Mouse (Mus musculus) stomach, embryonic 16.5 days (tissue): ENCODE data around the gene 6430548M08Rik. TPM values are rescaled to one million over a fixed set of nuclear protein-coding genes. Genes with fewer than 3 reads are reported as not detected.

Experiments
- ATAC-seq: fragments of 200-750 bp; cut with Nextera tagmentation; 2 replicates; pipeline ENCODE4 v1.8.0; 2017; ENCODE audit warnings: moderate number of reproducible peaks, moderate TSS enrichment; ENCODE audit not compliant: insufficient read depth, low FRiP score
- H3K27ac ChIP-seq: fragments of 300-500 bp; sonication (generic); 2 replicates; pipeline ENCODE4 v1.5.1; 2014; ENCODE audit warnings: low read length
- H3K27me3 ChIP-seq: fragments of 300-500 bp; sonication (generic); 2 replicates; pipeline ENCODE4 v1.6.1; 2014; ENCODE audit warnings: low read length, control low read depth, mixed read lengths; ENCODE audit not compliant: control insufficient read depth, insufficient read depth
- H3K36me3 ChIP-seq: fragments of 300-500 bp; sonication (generic); 2 replicates; pipeline ENCODE4 v1.6.1; 2014; ENCODE audit warnings: low read length; ENCODE audit not compliant: control insufficient read depth, insufficient read depth
- H3K4me1 ChIP-seq: fragments of 300-500 bp; sonication (generic); 2 replicates; pipeline ENCODE4 v1.6.1; 2014; ENCODE audit warnings: low read length, control low read depth, mixed read lengths; ENCODE audit not compliant: control insufficient read depth, insufficient read depth
- H3K4me2 ChIP-seq: fragments of 300-500 bp; sonication (generic); 2 replicates; pipeline ENCODE4 v1.6.1; 2014; ENCODE audit warnings: low read depth, low read length, mixed read lengths
- H3K4me3 ChIP-seq: fragments of 300-500 bp; sonication (generic); replicated peaks from 2 replicates; pipeline ENCODE4 v1.5.1; 2014; ENCODE audit warnings: mild to moderate bottlenecking, low read length
- H3K9ac ChIP-seq: fragments of 300-500 bp; sonication (generic); 2 replicates; pipeline ENCODE4 v1.6.1; 2014; ENCODE audit warnings: low read length
- H3K9me3 ChIP-seq: fragments of 300-500 bp; sonication (generic); replicated peaks from 2 replicates; pipeline ENCODE4 v1.6.1; 2016; ENCODE audit warnings: low read length, control low read depth; ENCODE audit not compliant: control insufficient read depth
- WGBS: fragments of 180-500 bp; shearing (Covaris S2); extraction: QIAGEN DNeasy Blood & Tissue Kit; methylation state at CpG from one replicate; pipeline ENCODE4 v1.1.7; 2014; 5-methylcytosine and 5-hydroxymethylcytosine counted together
- polyA plus RNA-seq: library from polyadenylated mRNA; unstranded; fragments of >200 nt; fragmentation: Nextera tagmentation; extraction: Ambion mirVana; gene quantifications from 2 replicates; pipeline ENCODE4 v1.2.1, GENCODE M21; 2015

6430548M08Rik gene
- polyA plus RNA-seq, 1 experiment from 2014 or later: 7.5 TPM

- H3K4me1 ChIP-seq: peaks cover 23% of the 10 kb centered on the region
- no peak overlapping the region for H3K27ac ChIP-seq
- no peak overlapping the region for H3K4me2 ChIP-seq
- no peaks in the 10 kb centered on the region for H3K9me3 ChIP-seq
- no peak overlapping the region for H3K4me3 ChIP-seq
- WGBS: 86% methylated on average over 8 of the region's 8 CpGs
- no peak for ATAC-seq
- H3K36me3 ChIP-seq: no peaks in the 10 kb centered on the region
- H3K27me3 ChIP-seq: no peaks in the 10 kb centered on the region
- H3K9ac ChIP-seq: no peak overlapping the region
Measured at GRCm38 (mm10) chr8:120207364-120207763, 93.4 kb downstream of the 6430548M08Rik start.

GRCm38 (mm10) chr8:120208113-120208512 is 94.2 kb downstream of the 6430548M08Rik start:
- H3K27ac ChIP-seq: no peak overlapping the region
- 30% methylated on average over 11 of the region's 11 CpGs for WGBS
- H3K27me3 ChIP-seq: no peaks in the 10 kb centered on the region
- no peak for ATAC-seq
- H3K36me3 ChIP-seq: no peaks in the 10 kb centered on the region
- H3K4me1 ChIP-seq: peaks cover 22% of the 10 kb centered on the region
- H3K4me3 ChIP-seq: no peak overlapping the region
- H3K4me2 ChIP-seq: no peak overlapping the region
- no peaks in the 10 kb centered on the region for H3K9me3 ChIP-seq
- no peak overlapping the region for H3K9ac ChIP-seq

- Histone ChIP-seq H3K27me3 (no peaks in the 10 kb centered on the region), H3K4me3 (no peak overlapping the region), H3K4me1 (peaks cover 23% of the 10 kb centered on the region), H3K36me3 (no peaks in the 10 kb centered on the region), H3K9ac (0 out of 2 replicates have a peak overlapping the region, but pooled peaks have one; percentile 13), H3K9me3 (no peaks in the 10 kb centered on the region), H3K27ac (no peak overlapping the region), H3K4me2 (no peak overlapping the region)
- WGBS: 20% methylated on average over 3 of the region's 4 CpGs
- no peak for ATAC-seq
Measured at GRCm38 (mm10) chr8:120211345-120211744, 97.4 kb downstream of the 6430548M08Rik start.

- peaks cover 33% of the 10 kb centered on the region for H3K4me1 ChIP-seq
- WGBS: 89% methylated on average over 7 of the region's 7 CpGs
- no peaks in the 10 kb centered on the region for H3K36me3 ChIP-seq
- H3K27me3 ChIP-seq: no peaks in the 10 kb centered on the region
- no peak overlapping the region for H3K4me2 ChIP-seq
- no peak overlapping the region for H3K9ac ChIP-seq
- no peak overlapping the region for H3K27ac ChIP-seq
- ATAC-seq: no peak
- no peak overlapping the region for H3K4me3 ChIP-seq
- no peaks in the 10 kb centered on the region for H3K9me3 ChIP-seq
Measured at GRCm38 (mm10) chr8:120212596-120212995, 98.6 kb downstream of the 6430548M08Rik start.

GRCm38 (mm10) chr8:120213229-120213628 is 99.3 kb downstream of the 6430548M08Rik start:
- Histone ChIP-seq H3K4me1 (peaks cover 36% of the 10 kb centered on the region), H3K9ac (no peak overlapping the region), H3K27me3 (no peaks in the 10 kb centered on the region), H3K4me3 (no peak overlapping the region), H3K9me3 (no peaks in the 10 kb centered on the region), H3K4me2 (no peak overlapping the region), H3K36me3 (no peaks in the 10 kb centered on the region), H3K27ac (no peak overlapping the region)
- no peak for ATAC-seq
- 89% methylated on average over 3 of the region's 3 CpGs for WGBS

- H3K4me1 ChIP-seq: peaks cover 36% of the 10 kb centered on the region
- H3K27me3 ChIP-seq: no peaks in the 10 kb centered on the region
- ATAC-seq: no peak
- no peak overlapping the region for H3K27ac ChIP-seq
- H3K4me3 ChIP-seq: no peak overlapping the region
- 80% methylated on average over 5 of the region's 5 CpGs for WGBS
- no peak overlapping the region for H3K9ac ChIP-seq
- no peak overlapping the region for H3K4me2 ChIP-seq
- no peaks in the 10 kb centered on the region for H3K9me3 ChIP-seq
- no peaks in the 10 kb centered on the region for H3K36me3 ChIP-seq
Measured at GRCm38 (mm10) chr8:120213939-120214338, 100.0 kb downstream of the 6430548M08Rik start.

Other genes starting within 250 kb of the 6430548M08Rik start
- 118 and 141 TPM in 2 replicates for gene Usp10, start 203.8 kb upstream of the 6430548M08Rik start, polyA plus RNA-seq
- gene Gm20388, start 203.3 kb upstream of the 6430548M08Rik start, polyA plus RNA-seq: 7.4 and 11.0 TPM in 2 replicates
- gene Crispld2, start 121.7 kb upstream of the 6430548M08Rik start, polyA plus RNA-seq: 38.1 and 39.7 TPM in 2 replicates
- 30.2 and 31.1 TPM in 2 replicates for gene Zdhhc7, start 12.7 kb upstream of the 6430548M08Rik start, polyA plus RNA-seq
- gene Fam92b, start 63.3 kb downstream of the 6430548M08Rik start, polyA plus RNA-seq: 0.57 and 0.72 TPM in 2 replicates
- gene Gse1, start 114.3 kb downstream of the 6430548M08Rik start, polyA plus RNA-seq: 6.0 and 6.9 TPM in 2 replicates